Mouse (Mus musculus): ENCODE data around the gene Frmpd4. TPM values are rescaled to one million over a fixed set of nuclear protein-coding genes. Genes with fewer than 3 reads are reported as not detected.

Frmpd4 gene
- polyA plus RNA-seq, 1 experiment from 2014 or later: 0.48 TPM

DNA sequence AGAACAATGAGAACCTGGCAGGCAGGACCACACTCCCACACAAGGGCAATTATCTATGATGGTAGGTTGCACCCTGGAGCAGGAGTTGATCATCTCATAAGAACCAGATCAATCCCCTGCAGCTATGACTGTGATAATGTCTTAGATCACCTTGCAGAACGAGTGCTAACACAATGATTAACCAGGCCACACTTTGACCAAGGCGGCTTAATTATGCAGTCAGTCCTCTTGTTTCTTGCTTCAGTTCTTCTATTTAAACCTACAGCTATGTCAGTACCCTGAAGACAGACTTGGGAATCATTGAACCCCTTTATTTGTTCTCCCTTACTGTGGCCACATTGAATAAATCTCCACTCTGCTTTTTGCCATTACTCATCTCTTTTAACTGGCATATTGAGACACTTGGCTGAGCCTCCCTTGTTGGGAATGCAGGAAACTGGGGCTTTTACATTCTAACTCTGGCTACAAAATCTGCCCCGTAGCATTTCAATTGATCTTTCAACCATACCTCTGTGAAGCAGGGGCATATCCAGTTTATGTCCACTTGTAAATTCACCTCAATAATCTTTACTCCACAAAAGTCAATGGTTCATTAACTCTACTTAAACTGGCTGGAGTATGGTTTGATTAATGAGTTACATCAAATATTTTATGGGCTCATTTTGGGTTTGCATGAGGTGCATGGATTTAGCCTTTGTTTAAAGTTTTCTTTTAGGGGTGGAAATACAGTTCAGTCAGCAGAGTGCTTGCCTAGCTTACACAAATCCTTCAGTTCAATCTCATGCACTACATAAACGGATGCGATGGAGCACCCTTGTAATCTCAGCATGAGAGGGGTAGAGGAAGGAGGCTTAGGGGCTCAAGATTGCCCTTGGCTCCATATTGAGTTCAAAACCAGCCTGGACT is 227.5 kb downstream of the Frmpd4 start:
- no peak overlapping the region for H3K4me3 ChIP-seq
- no peaks in the 10 kb centered on the region for H3K9me3 ChIP-seq
- H3K27ac ChIP-seq: no peak overlapping the region
- H3K27me3 ChIP-seq (replicated peaks): no peaks in the 10 kb centered on the region
- no peaks in the 10 kb centered on the region for H3K36me3 ChIP-seq
- no peaks in the 10 kb centered on the region for H3K4me1 ChIP-seq
- no peak overlapping the region for H3K9ac ChIP-seq
- no peak overlapping the region for H3K4me2 ChIP-seq (replicated peaks)
- ATAC-seq (ENCODE audit: low FRiP score, low read depth): no peak
- 74% methylated on average over 5 of the region's 5 CpGs for WGBS

DNA sequence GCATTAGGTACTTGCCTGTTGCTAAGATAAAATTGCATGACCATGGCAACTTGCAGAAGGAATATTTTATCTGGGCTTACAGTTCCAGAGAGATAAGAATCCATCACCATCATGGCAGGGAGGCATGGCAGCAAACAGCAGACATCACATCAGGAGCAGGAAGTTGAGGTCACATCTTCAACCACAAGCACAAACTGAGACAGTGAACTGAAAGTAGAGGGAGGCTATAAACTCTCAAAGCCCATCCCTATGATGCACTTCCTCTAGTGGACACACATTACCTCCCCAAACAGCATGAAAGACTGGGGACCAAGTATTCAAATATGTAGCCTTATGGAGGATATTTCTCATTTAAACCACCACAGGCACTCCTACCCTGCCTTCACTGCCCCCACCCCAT is 238.8 kb downstream of the Frmpd4 start:
- H3K4me3 ChIP-seq: no peak overlapping the region
- H3K27me3 ChIP-seq (replicated peaks): no peaks in the 10 kb centered on the region
- no peaks in the 10 kb centered on the region for H3K36me3 ChIP-seq
- no peaks in the 10 kb centered on the region for H3K4me1 ChIP-seq
- H3K9ac ChIP-seq: no peak overlapping the region
- no peak overlapping the region for H3K4me2 ChIP-seq (replicated peaks)
- no peak overlapping the region for H3K27ac ChIP-seq
- ATAC-seq (ENCODE audit: low FRiP score, low read depth): no peak
- no peaks in the 10 kb centered on the region for H3K9me3 ChIP-seq

DNA sequence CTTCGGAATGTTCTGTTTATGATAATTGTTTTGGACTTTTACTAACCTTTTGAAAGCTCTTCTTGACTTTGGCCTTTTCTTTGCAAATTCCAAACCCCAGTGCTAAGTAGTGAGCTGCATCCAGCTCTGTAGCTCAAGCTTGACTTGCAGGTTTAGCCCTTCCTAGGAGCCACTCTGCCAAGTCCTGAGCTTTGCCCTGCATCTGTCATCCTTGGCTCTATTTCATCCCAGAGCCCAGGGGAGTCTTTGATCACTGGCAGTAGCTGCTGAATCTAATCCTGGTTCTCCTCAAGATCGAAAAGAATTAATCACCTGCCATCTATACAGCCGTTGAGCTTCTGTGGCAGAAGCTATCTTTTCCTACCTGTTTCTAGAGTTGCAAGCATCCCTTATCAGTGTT is 251.9 kb downstream of the Frmpd4 start:
- Histone ChIP-seq H3K4me3 (no peak overlapping the region), H3K4me1 (no peaks in the 10 kb centered on the region), H3K9ac (no peak overlapping the region), H3K27me3 (replicated peaks) (no peaks in the 10 kb centered on the region), H3K4me2 (replicated peaks) (no peak overlapping the region), H3K36me3 (no peaks in the 10 kb centered on the region), H3K27ac (no peak overlapping the region), H3K9me3 (no peaks in the 10 kb centered on the region)
- ATAC-seq (ENCODE audit: low FRiP score, low read depth): no peak
- 91% methylated on average over 3 of the region's 3 CpGs for WGBS

DNA sequence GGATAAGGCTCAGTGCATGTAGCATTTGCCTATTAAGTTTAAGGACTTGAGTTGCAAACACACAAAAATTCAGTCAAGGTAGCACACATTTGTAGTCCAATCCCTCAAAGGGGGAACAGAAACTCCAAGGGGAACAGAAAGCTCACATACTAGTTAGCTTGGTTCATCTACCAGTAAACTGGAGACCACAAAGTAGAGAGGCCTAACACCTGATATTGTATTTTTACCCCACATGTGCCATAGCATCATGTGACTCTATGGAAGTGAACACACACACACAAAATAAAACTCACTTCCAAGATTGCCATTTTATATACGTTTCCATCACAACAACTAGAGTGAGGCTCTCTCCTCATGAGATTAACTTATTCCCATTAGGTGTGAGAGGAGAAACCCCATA is 264.9 kb downstream of the Frmpd4 start:
- Histone ChIP-seq H3K36me3 (no peaks in the 10 kb centered on the region), H3K9ac (no peak overlapping the region), H3K4me2 (replicated peaks) (no peak overlapping the region), H3K27ac (no peak overlapping the region), H3K9me3 (no peaks in the 10 kb centered on the region), H3K4me3 (no peak overlapping the region), H3K4me1 (no peaks in the 10 kb centered on the region), H3K27me3 (replicated peaks) (no peaks in the 10 kb centered on the region)
- WGBS: 79% methylated on average over 1 of the region's 1 CpGs
- ATAC-seq (ENCODE audit: low FRiP score, low read depth): no peak

DNA sequence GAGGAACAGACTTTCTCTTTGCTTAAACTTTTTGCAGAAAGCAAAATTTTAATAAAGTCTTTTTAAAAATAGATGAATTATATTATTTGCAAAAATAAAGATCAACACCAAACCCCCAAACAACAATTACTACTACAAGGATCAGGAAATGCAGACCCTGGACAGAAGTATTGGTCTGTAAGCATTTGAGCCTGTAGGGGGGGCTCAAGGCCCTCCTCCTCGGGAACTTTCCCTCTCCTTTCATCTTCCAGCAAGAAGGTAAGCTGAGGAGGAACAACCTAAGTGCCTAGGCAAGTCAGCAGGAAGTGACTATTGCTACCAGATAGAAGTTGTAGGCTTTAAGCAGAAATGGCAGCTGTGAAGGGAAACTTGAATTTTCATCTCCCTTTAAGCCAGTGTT is 266.9 kb downstream of the Frmpd4 start:
- Histone ChIP-seq H3K9ac (no peak overlapping the region), H3K27me3 (replicated peaks) (no peaks in the 10 kb centered on the region), H3K27ac (no peak overlapping the region), H3K4me2 (replicated peaks) (no peak overlapping the region), H3K4me1 (no peaks in the 10 kb centered on the region), H3K36me3 (no peaks in the 10 kb centered on the region), H3K4me3 (no peak overlapping the region), H3K9me3 (no peaks in the 10 kb centered on the region)
- WGBS: 8% methylated on average over 1 of the region's 1 CpGs
- no peak for ATAC-seq (ENCODE audit: low FRiP score, low read depth)

DNA sequence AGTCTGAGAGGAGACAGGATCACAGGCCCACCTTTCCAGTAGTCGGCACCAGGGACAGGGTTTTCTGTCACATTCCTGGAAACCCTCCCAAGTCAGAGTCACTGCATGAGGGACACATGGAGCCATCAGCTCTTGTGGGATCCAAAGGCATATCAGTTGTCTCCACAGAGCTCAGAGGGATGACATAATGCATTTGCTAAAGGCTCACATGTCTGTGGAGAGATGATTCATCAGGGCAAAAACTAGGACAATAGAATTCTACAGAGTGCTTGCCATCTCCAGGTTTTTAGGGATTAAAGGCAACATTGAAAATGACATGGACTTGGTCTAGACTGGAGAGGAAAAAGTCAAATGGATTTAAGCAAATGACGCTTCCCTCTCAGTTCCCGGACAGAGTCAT is 284.5 kb downstream of the Frmpd4 start:
- 88% methylated on average over 3 of the region's 3 CpGs for WGBS
- Histone ChIP-seq H3K4me2 (replicated peaks) (no peak overlapping the region), H3K27me3 (replicated peaks) (no peaks in the 10 kb centered on the region), H3K27ac (no peak overlapping the region), H3K9me3 (no peaks in the 10 kb centered on the region), H3K36me3 (no peaks in the 10 kb centered on the region), H3K4me1 (no peaks in the 10 kb centered on the region), H3K9ac (no peak overlapping the region), H3K4me3 (no peak overlapping the region)
- no peak for ATAC-seq (ENCODE audit: low FRiP score, low read depth)

DNA sequence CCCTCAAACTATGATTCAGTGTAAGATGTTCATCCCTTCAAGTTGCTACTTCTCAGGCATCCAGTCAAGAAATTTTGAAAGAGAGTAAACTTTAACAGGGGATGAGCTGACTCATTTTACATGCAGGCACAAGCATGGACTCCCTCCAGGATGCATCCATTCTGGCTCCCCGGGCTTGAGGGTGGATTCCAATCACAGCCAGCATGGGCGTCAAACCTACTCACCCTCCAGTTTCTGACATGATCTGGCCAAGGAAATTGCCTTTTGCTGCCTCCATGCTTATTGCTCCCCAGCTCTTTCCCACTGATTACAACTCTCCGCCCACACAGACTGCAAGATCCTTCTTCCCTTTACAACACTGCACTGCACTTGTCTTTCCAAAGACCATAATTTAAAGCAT is 370.0 kb downstream of the Frmpd4 start:
- no peak for ATAC-seq (ENCODE audit: low FRiP score, low read depth)
- 87% methylated on average over 3 of the region's 3 CpGs for WGBS

DNA sequence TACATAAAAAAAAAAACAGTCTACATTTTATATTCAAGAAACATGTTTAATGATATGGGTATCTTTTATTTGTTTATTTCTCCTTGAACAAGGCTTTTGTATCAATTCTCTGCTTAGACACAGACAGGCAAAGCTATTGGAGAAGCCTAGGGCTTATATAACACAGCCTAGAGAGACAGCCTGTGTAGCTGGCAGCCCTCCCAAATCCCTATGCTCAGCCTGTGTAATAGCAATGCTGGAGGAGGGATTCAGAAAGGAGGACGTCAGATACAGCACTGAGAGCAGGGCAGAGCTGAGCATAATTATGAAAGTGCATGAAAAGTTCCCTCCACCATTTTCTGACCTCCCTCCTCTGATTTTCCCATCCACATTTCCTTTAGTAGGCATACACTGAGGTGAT is 385.1 kb downstream of the Frmpd4 start:
- no peaks in the 10 kb centered on the region for H3K4me1 ChIP-seq
- ATAC-seq (ENCODE audit: low FRiP score, low read depth): no peak
- WGBS: 50% methylated on average over 1 of the region's 1 CpGs
- H3K9ac ChIP-seq: no peak overlapping the region
- H3K27ac ChIP-seq: no peak overlapping the region
- no peaks in the 10 kb centered on the region for H3K9me3 ChIP-seq
- H3K27me3 ChIP-seq (replicated peaks): no peaks in the 10 kb centered on the region
- H3K4me2 ChIP-seq (replicated peaks): no peak overlapping the region
- H3K4me3 ChIP-seq: no peak overlapping the region
- no peaks in the 10 kb centered on the region for H3K36me3 ChIP-seq

More for the DNA sequence above, 370.0 kb downstream of the Frmpd4 start:
- Histone ChIP-seq H3K4me3 (no peak overlapping the region), H3K4me1 (no peaks in the 10 kb centered on the region), H3K9ac (no peak overlapping the region), H3K4me2 (replicated peaks) (no peak overlapping the region), H3K27ac (no peak overlapping the region), H3K27me3 (replicated peaks) (no peaks in the 10 kb centered on the region), H3K9me3 (no peaks in the 10 kb centered on the region), H3K36me3 (no peaks in the 10 kb centered on the region)

DNA sequence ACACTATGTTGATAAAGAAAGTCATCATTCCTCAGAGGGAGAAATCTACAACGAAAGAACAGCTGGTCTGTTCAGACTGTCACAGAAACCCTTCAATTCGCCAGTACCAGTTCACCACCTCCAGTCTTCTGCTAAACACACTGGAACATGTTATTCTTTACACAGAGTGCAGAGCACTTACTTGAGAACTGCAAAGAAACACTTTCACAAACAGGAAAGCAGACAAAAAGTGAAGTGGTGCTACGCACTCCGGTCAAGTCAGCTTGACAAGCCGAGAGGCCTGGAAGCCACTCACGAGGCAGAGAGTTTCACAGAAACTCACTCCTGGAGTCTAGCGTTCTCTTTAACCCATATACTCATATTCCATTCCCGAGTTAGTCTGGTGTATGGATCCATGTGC is 387.5 kb downstream of the Frmpd4 start:
- 88% methylated on average over 8 of the region's 8 CpGs for WGBS
- Histone ChIP-seq H3K9me3 (no peaks in the 10 kb centered on the region), H3K9ac (no peak overlapping the region), H3K4me1 (no peaks in the 10 kb centered on the region), H3K27me3 (replicated peaks) (no peaks in the 10 kb centered on the region), H3K4me3 (no peak overlapping the region), H3K27ac (no peak overlapping the region), H3K36me3 (no peaks in the 10 kb centered on the region), H3K4me2 (replicated peaks) (no peak overlapping the region)
- no peak for ATAC-seq (ENCODE audit: low FRiP score, low read depth)

DNA sequence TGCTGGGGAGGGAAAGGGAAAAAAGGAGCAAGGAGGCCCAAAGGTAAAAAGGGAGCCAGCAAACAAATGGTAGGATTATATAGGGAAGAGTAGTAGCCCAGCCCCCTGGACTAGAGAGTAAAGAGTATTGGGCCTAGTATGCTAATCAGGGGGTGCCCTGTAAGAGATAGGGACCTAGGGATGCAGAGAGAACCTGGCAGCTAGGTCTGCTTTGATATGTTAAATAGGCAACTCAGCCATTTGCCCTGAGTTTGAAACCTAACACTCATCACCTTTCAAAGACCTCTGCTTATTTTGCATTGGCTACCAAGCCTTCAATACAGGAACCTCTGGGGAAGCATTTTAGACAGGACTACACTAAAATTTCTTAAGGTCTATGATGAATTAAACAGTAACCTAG is 414.0 kb downstream of the Frmpd4 start:
- Histone ChIP-seq H3K27me3 (replicated peaks) (no peaks in the 10 kb centered on the region), H3K9me3 (no peaks in the 10 kb centered on the region), H3K4me3 (no peak overlapping the region), H3K36me3 (no peaks in the 10 kb centered on the region), H3K27ac (no peak overlapping the region), H3K9ac (no peak overlapping the region), H3K4me2 (replicated peaks) (no peak overlapping the region), H3K4me1 (no peaks in the 10 kb centered on the region)
- no peak for ATAC-seq (ENCODE audit: low FRiP score, low read depth)

DNA sequence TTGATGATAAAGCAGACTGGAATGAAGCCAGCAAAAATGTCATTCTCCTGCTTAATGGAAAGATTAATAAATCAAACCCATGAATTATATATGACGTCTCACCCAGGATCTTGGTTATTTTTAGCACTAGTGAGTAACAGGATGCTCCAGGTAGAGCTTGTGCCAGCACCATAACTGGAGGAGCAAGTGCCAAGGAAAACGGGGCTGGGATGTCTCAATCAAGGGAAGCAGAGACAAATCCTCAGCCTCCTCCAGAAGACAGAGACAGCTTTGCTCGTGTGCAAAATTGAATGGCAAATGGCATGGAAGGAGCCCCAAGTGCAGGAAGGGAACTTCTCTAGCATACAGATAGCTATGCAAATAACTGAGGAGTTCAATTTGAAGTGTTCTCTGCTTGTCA is 418.2 kb downstream of the Frmpd4 start:
- WGBS: 71% methylated on average over 3 of the region's 3 CpGs
- H3K27ac ChIP-seq: no peak overlapping the region
- H3K4me1 ChIP-seq: no peaks in the 10 kb centered on the region
- H3K9me3 ChIP-seq: no peaks in the 10 kb centered on the region
- H3K9ac ChIP-seq: no peak overlapping the region
- H3K4me2 ChIP-seq (replicated peaks): no peak overlapping the region
- H3K27me3 ChIP-seq (replicated peaks): no peaks in the 10 kb centered on the region
- H3K36me3 ChIP-seq: no peaks in the 10 kb centered on the region
- no peak overlapping the region for H3K4me3 ChIP-seq
- no peak for ATAC-seq (ENCODE audit: low FRiP score, low read depth)

DNA sequence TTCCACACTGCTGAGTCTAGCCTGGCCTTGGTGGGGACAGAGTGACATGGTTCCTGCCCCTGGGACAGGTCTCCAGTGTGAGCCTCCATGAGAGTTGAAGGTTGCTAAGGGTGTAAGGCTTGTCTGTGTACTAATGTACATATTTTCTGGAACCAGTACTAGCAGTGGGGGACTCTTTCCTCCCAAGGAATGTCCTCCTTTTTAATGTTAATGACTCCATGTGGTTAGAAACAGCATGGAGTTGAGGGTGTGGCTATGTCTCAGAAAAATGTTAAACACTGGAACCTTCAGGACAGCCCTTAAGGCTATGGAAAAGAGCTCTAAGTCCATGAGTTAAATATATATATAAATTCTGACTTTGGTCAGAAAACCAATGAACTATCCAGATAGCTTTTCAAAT is 436.0 kb downstream of the Frmpd4 start:
- no peaks in the 10 kb centered on the region for H3K36me3 ChIP-seq
- no peaks in the 10 kb centered on the region for H3K9me3 ChIP-seq
- no peaks in the 10 kb centered on the region for H3K27me3 ChIP-seq (replicated peaks)
- no peak overlapping the region for H3K9ac ChIP-seq
- no peak overlapping the region for H3K27ac ChIP-seq
- H3K4me1 ChIP-seq: no peaks in the 10 kb centered on the region
- no peak overlapping the region for H3K4me3 ChIP-seq
- no peak for ATAC-seq (ENCODE audit: low FRiP score, low read depth)
- no peak overlapping the region for H3K4me2 ChIP-seq (replicated peaks)

DNA sequence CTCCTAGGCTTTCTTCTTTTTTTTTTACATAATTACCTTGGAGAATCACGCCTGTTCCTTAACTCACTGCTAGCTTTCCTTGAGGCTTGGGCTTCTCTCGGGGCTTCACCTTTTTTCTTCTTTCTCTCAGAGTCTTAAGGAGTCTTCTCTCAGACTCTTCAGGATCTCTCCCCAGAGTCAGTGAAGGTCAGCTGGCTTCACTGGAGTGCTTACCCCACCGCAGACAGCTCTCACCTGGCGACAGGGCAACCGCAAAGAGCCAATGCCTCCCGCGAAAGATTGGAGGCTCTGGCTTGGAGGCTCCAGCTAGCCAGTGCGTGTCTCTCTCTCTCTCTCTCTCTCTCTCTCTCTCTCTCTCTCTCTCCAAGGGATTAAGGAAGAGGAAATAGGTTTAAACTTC is 453.0 kb downstream of the Frmpd4 start:
- Histone ChIP-seq H3K9me3 (no peaks in the 10 kb centered on the region), H3K4me3 (peak overlapping the region; percentile 38; the same call in 1 of the 2 replicates), H3K4me1 (no peaks in the 10 kb centered on the region), H3K9ac (no peak overlapping the region), H3K4me2 (replicated peaks) (peak overlapping the region; percentile 73), H3K27me3 (replicated peaks) (peaks cover 35% of the 10 kb centered on the region), H3K36me3 (no peaks in the 10 kb centered on the region), H3K27ac (no peak overlapping the region)
- ATAC-seq (ENCODE audit: low FRiP score, low read depth): no peak
- 19% methylated on average over 8 of the region's 8 CpGs for WGBS
